Mouse (Mus musculus) forebrain, embryonic 12.5 days (tissue): ENCODE measurements at regions not wholly inside any gene's neighbourhood (a gene's known extent, or its start where the extent isn't known, plus 50 kb on each side); places are given as distances from the start of the nearest gene placed in this dataset.

ENCODE experiments used
- ATAC-seq: fragments of 200-750 bp; cut with Nextera tagmentation; 2 replicates; pipeline ENCODE4 v1.8.0; 2017; ENCODE audit warnings: moderate TSS enrichment; ENCODE audit not compliant: low FRiP score
- H3K27ac ChIP-seq: fragments of 300-500 bp; sonication (generic); 2 replicates; pipeline ENCODE4 v1.5.1; 2016; ENCODE audit warnings: mild to moderate bottlenecking
- H3K27me3 ChIP-seq: fragments of 300-500 bp; sonication (generic); 2 replicates; pipeline ENCODE4 v1.6.1; 2016; ENCODE audit warnings: mild to moderate bottlenecking
- H3K36me3 ChIP-seq: fragments of 300-500 bp; sonication (generic); replicated peaks from 2 replicates; pipeline ENCODE4 v1.6.1; 2016; ENCODE audit warnings: mild to moderate bottlenecking
- H3K4me1 ChIP-seq: fragments of 300-500 bp; sonication (generic); 2 replicates; pipeline ENCODE4 v1.6.1; 2016
- H3K4me2 ChIP-seq: fragments of 300-500 bp; sonication (generic); 2 replicates; pipeline ENCODE4 v1.6.1; 2016; ENCODE audit warnings: mild to moderate bottlenecking, moderate library complexity
- H3K4me3 ChIP-seq: fragments of 300-500 bp; sonication (generic); replicated peaks from 2 replicates; pipeline ENCODE4 v1.5.1; 2016; ENCODE audit warnings: mild to moderate bottlenecking
- H3K9ac ChIP-seq: fragments of 300-500 bp; sonication (generic); 2 replicates; pipeline ENCODE4 v1.6.1; 2016; ENCODE audit warnings: mild to moderate bottlenecking
- H3K9me3 ChIP-seq: fragments of 300-500 bp; sonication (generic); 2 replicates; pipeline ENCODE4 v1.6.1; 2016
- WGBS: fragments of 180-500 bp; shearing (Covaris S2); methylation state at CpG from one replicate; pipeline ENCODE4 v1.1.7; 2016; 5-methylcytosine and 5-hydroxymethylcytosine counted together

DNA sequence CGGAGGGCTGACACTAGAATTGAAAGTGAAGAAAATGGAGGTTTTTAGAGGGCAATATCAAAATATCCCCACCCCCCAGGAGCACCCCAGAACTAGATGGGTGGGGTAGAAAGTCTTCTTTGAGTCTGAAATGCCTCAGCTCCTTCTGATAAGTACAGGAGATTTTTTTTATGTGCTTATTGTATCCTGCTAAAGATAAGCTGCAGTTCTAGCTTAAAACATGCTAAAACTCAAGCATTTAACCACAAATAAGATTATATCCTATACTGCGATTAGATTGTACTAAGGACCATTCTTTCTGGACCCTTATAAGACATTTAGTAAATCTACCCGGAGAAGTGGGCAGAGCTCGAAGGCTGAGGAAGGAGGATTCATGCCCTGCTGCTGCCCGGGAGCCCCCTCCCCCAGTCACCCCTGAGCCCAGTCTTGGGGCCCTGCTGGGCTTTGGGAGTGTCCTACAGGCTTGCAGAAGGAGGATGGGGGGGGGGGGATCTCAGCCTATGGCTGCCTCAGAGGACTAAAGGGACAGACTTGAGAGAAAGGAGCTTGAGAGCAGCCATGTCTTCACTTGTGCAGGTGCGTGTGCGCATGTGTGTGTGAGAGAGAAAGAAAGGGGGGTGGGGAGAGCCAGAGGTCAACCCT, 61.5 kb upstream of the Galnt10 start:
- Histone ChIP-seq H3K4me2 (peak overlapping the region; percentile 36), H3K27me3 (peaks cover 36% of the 10 kb centered on the region), H3K4me3 (no peak overlapping the region), H3K9ac (0 out of 2 replicates have a peak overlapping the region, but pooled peaks have one; percentile 5), H3K27ac (peak overlapping the region; percentile 80), H3K36me3 (no peaks in the 10 kb centered on the region), H3K9me3 (no peaks in the 10 kb centered on the region), H3K4me1 (peaks cover 23% of the 10 kb centered on the region)
- 12% methylated on average over 7 of the region's 7 CpGs for WGBS
- peak; percentile 52 for ATAC-seq

DNA sequence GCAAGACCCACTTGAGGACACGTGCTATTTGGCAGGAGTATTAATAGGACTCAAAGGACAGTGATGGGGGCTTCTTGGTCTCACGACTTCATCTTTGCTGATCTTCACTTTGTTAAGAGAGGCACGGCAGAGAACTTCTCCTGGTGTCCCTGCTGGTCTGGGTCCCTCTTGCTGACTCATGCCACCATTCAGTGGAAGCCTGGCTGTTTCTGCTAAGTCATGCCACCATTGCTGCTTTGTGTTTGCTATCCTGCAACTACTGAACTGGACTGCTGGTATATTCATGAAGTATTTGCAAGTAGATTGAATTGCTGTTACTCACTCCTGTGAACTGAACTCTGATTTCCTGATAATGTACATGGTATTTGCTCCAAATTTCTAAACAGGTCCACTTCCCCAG, 59.6 kb upstream of the Galnt10 start:
- peaks cover 23% of the 10 kb centered on the region for H3K4me1 ChIP-seq
- ATAC-seq, result no peak
- peaks cover 49% of the 10 kb centered on the region for H3K27me3 ChIP-seq
- H3K36me3 ChIP-seq, result no peaks in the 10 kb centered on the region
- H3K9ac ChIP-seq, result no peak overlapping the region
- no peaks in the 10 kb centered on the region for H3K9me3 ChIP-seq
- no peak overlapping the region for H3K4me2 ChIP-seq
- no peak overlapping the region for H3K27ac ChIP-seq
- 88% methylated on average over 3 of the region's 3 CpGs for WGBS
- H3K4me3 ChIP-seq, result no peak overlapping the region

DNA sequence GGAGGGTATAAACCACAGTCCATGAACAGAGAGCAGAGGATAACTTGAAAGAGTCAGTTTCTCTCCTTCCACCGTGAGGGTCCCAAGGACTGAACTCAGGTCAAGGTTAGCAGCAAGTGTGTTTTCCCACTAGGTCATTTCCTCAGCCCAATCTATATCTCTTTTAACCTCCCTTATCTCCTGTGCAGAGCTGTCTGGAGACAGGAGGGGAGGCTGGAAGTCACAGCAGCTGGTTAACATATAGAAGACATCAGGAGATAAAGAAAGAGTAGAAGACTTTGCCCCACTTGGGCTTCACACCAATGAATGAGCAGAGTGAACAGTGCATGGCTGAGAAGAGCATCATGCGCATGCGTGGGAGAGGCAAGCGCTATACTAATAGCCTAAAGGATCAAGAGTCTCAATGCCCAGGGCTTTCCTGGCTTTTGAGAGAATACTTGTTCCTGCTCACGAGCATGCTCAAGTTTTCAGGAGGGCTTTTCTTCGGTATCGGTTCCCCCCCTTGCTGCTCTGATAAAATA, 53.0 kb upstream of the Galnt10 start:
- Histone ChIP-seq H3K27me3 (peaks cover 27% of the 10 kb centered on the region; the same call in 1 of the 2 replicates), H3K9me3 (no peaks in the 10 kb centered on the region), H3K27ac (no peak overlapping the region), H3K4me1 (no peaks in the 10 kb centered on the region; the same call in 1 of the 2 replicates), H3K4me3 (no peak overlapping the region), H3K36me3 (no peaks in the 10 kb centered on the region), H3K4me2 (no peak overlapping the region), H3K9ac (no peak overlapping the region)
- ATAC-seq, result no peak
- whole genome bisulfite sequencing, result 87% methylated on average over 7 of the region's 7 CpGs
